Mouse (Mus musculus): ENCODE results near the gene Ccdc85b.

Ccdc85b gene

DNA sequence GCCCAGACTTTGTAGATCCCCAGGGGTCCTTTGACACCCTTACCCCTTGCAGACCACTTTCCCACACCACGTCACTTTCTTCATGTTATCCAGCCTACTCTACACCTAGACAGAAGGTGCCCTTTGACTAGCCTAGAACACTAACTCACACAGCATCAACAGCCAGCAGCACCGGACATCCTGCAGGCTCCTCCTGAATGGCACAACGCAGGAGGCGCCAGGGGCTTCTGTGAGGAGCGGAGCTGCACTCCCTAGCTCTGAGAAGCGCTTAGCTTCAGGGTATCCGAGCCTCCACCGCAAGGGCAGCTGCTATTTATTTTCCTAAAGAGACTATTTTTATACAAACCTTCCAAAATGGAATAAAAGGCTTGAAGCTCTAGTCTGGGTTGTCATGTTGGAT is 2.1 kb downstream of the Ccdc85b start:
- no peak for DNase-seq (ENCODE audit: low spot score)

DNA sequence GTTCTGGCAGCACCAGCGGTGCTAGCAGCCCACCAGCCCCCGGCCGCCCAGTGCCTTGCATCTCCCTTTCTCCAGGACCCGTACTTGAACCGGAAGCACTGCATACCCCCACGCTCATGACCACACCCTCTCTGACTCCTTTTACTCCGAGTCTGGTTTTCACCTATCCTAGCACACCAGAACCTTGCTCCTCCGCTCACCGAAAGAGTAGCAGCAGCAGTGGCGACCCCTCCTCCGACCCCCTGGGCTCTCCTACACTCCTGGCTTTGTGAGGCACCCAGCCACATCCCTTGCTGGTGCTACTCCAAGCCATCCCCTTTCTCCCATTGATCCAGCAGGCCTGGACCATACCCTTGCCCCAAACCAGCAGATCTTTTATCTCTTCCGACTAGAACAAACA is 2.7 kb downstream of the Ccdc85b start:
- no peak for DNase-seq (ENCODE audit: low spot score)

DNA sequence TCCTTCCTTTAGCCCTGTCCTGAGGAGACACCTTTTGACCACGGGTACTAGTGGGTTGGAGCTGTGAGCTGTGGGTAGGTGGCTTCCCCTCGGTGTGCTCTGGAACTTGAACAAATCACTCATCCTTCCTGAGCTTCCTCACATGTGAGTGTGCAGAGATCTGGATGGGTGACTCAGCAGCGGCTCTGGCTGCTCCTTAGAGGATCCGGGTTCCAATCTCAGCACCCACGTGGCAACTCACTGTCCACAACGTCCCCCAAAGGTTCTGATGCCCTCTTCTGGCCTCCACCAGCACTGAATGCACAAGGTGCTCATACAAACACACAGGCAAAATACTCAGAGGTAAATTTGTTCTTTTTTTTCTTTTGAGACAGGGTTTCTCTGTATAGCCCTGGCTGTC is 5.9 kb downstream of the Ccdc85b start:
- no peak for DNase-seq (ENCODE audit: low spot score)

DNA sequence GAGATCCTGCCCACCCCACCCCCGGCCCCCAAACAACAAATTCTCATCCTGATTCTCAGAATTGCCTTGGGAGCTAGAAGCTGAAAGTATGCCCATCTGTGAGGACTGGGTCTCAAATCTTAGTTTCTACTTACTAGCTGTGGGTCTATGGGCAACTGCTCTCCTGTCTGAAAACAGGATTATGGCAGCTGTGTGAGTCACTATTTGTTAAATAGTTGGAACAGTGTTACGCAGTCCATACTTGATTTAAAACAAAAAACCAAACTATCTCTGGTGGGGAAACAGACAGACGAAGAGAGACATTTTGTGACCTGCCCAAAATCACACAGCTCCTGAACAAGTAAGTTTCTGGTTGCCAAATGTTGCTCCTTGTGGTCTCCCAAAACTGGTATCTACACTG is 8.0 kb downstream of the Ccdc85b start:
- no peak for DNase-seq (ENCODE audit: low spot score)

DNA sequence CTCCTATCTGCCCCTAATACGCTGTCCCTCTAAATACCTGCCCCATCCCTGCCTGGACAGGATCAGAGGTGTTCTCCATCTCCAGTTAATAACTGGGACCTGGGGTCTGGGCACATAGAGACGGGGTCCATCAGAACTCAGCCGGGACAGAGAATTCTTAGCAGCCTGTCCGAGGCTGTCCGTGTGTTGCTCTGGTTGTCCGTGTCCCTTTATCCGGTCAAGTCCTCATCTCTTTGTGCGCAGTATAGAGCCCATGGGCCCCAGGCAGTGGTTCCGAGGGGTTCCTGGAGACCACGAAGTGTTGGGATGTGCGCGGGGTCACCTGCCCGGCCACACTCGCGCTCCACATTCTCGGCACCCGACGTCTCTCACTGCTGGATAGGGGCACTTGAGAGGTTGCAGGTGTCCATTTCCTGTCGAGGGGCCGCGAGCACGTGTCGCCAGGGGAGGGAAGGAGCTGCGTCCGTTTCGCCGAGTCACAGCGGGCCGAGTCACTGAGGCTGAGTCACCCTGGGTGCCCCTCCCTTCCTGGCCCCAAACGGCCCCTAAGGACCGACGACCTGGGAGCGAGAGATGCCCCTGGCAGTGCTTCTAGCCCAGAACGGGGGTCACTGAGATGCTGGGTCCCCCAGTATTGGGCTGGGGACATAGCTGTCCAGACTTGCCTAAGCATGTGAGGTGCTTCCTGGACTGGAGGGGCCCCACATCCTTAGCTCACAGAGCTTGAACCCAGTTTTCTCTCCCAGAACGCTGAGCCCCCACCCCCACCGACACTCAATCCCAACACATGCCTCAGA is 9.1 kb downstream of the Ccdc85b start:
- no peak for DNase-seq (ENCODE audit: low spot score)

DNA sequence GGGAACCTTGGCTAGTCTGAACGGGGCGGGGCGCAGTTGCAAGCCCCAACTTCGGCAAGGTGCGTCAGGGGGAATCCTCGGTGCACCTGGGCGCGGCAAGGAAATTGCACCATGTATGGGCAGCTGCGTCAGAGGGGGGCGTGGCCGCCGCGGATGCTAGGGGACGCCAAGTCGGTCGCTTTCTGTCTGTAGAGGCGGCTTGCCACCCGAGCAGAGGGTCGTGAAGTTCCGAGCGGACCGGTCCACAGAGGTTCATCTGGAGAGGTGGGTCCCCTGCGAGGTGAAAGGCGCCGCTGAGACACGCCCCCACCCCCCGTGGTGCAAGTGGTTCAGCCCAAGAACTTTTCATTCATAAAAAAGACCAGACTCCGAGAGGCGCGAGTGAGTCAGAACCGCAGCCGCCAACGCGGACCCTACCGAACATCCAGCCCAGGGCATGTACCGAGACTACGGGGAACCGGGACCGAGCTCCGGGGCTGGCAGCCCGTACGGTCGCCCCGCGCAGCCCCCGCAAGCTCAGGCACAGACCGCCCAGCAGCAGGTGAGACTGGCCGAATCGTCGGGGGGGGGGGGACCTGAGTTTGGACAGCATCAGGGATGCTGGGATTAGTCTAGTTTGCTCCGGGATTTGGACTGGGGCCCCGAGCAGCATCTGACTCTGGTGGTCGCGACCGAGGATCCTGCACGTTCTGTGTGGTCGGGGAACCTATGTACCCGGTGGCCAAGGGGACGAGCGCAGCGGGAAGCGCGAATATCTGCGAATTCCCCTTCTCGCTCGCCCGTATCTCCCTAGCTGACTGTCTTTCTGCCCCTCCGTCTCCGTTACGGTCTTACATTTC is 10.0 kb downstream of the Ccdc85b start, which contains the start of gene Fosl1:
Fosl1 (plus strand) TSS at position 33 of the 839 bp plus-strand sequence.
- DNase-seq (ENCODE audit: low spot score) = no peak

DNA sequence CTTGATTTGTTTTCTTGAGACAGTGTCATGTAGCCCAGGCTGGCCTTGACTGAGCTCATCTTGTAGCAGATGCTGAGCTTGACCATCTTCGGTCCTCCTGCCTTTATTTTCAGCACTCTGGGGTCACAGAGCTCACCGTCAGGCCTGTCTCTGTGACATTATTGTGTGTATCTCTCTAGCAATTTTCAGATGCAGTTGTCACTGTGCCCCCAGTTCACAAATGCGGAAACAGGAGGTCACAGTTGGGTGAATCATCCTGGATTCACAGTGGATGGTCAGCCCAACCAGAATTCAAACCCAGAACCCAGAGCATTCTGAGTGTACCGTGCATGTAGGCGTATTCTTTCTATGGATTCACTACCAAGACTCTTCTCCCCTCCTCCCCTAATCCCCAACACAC is 11.9 kb downstream of the Ccdc85b start:
- DNase-seq (ENCODE audit: low spot score) = no peak

DNA sequence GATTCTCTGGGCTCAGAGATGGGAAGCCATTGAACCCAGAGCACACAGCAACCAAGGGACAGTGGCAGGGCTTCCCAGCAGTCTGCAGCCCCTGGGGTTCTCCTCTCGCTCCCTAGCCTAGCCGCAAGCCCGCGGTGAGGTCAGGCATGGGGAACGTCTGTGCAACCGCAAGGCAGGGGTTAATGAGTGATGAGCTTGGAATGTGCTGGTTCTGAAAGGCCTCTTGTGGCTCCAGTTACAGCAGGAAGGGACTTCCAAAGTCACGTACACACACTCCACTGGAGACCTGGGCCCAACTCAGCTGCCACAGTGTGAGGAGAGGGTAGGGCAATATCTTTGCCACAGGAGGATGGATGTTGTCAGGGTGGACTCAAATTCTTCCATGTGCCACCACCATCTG is 12.7 kb downstream of the Ccdc85b start:
- DNase-seq (ENCODE audit: low spot score) = no peak

DNA sequence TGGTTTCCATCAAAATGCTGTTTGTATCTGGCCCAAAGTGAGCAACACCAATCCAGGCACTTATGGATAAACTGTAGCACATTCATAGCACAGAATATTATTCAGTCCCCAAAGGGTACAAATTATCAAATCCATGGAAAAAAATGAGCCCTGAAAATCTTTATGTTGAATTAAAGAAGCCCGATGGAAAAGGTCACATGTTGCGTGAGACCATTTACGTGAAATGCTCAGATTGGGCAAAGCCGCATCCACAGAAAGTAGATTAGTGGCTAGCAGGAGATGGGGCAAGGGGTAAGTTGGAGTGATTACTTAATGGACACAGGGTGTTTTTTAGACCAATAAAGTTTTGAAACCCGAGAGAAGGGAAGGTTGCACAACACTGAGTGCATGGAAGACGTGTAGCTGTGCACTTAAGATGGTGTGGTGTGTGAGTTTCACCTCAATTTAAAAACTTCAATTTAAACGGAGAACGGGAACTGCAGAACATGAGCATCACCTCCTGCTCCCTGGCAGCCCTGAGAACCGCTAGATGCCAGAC is 13.3 kb downstream of the Ccdc85b start:
- no peak for DNase-seq (ENCODE audit: low spot score)

DNA sequence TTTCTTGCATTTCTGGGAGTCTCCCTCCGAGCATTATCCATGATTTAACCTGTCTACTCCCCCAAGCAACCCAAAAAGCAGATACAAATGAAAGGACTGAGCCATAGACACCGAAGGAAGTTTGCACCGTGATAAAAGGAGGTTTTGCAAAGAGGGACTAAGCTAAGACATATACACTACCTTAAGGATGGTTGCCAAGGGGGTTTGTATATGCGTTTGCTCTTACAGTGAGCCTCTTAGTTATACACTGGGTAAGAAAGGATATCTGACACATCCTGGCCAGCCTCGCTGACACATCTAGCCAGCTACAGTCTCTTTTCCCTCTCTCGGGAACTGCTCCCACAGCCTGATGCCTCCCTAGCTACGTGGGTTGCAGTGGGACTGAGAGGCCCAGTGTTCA is 23.7 kb downstream of the Ccdc85b start:
- DNase-seq (ENCODE audit: low spot score) = no peak

DNA sequence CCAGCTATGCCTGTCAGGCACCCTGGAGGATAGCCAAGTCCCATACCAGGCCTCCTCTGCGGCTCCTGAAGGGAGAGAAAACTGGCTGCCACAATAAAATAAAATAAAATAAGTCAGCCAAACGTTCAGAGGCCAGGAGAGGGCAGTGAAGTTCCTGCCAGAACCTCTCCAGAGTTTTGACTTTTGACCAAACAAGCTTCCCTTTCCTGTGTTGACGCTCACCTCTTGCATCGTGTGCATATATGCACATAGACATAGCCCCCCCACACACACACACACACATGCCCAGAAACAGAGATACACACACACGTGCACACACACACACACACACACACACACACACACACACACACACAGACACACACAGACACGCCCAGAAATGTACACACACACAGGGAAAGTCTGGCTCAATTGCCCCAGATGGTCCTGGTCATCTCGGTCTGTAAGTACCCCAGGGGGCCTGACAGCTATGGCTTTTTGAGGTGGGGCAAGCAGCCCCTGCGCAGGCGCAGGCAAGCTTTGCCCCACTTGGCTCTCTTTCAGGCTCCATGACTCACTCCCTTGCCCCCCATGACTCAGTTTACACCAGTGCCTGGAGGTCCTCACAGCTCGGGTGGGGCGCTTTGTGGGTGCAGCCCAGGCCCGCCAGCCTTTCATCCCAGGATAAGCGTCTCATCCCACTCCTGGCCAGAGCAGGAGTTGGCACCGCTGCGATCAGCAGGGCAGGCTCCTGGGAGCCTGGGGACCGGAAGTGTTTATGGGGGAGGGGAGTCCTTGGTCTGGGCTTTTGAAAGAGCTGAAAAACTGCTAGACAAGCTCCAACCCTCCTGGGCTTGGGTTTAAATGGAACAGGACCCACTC is 24.5 kb downstream of the Ccdc85b start:
- DNase-seq (ENCODE audit: low spot score) = no peak

DNA sequence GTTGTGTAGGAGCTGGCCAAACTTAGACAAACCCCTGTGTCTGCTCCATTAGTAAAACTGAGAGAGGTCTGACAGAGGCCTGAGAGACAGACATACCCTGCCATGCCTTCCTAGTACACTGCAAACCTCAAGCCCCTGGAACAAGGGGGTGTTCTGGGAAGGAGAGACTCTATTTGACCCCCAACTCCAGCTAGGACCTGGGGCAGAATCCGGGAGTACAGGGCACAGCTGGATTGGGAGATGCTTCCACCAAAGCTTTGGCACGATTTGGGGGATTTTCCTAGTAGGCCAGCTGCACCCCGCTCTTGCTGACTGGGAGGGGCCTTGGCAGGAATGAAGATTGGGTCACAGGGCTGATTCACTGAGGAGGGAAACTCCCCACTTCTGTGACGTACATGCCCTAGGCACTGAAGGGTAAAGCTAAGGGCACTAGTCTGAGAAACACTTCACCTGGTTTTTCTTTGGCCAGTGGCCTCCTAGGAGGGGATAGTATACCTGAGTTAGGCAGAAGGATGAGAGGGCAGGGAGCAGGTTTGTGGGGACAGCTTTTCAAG is 25.7 kb downstream of the Ccdc85b start:
- no peak for DNase-seq (ENCODE audit: low spot score)

DNA sequence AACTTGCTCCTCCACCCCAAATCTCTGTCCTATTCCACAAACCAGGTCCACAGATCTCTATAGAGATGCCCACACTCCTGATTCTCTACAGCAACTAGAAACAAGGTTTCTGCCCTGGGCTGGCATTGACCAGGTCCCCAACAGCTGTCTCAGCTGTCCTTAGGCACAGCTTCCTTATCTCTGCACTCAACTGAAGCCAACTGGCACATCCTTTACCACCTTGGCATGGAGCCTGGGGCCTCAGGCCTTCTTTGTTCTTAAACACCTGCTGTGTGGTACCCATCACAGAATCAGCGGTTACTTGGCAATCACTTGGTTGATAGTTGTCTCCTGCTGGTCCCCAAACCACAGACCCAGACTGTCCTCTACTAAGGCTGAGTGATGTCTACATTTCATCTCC is 27.3 kb downstream of the Ccdc85b start:
- no peak for DNase-seq (ENCODE audit: low spot score)

DNA sequence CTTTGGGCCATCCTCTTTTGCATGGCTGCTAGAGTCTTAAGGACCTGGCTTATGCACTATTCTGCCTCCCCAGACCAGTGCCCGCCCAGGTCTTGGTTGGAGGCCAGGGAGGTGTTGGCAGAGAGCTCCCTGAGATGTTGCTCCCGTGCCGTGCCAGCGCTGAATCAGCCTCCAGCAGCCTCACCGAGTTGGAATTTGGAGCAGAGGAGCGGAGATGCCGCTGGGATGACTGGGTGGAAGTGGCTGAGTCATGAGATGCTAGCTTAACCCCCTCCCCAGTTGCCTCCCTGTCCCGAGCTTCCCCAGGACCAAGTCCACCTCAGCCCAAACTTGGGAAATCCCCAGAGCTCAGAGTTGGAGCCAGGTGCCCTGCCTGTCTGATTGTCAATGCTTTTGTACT is 27.9 kb downstream of the Ccdc85b start:
- no peak for DNase-seq (ENCODE audit: low spot score)

DNA sequence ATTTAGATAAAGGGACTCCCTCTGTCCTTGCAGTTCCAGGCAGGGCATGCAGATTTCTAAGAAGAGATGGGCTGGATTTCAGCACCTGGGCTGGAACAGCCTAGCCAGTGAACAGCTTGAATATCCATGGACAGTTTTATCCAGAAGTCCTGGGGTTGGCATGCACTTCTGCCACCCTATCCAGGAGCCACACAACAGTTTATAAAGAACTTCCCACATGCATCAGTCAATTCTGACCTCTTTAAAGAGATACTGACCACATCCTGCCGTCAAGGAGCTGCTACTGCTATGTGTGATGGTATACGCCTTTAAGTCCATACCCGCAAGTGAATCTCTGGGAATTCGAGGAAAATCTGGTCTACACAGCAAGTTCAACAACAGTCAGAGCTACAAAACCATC is 28.5 kb downstream of the Ccdc85b start:
- no peak for DNase-seq (ENCODE audit: low spot score)

DNA sequence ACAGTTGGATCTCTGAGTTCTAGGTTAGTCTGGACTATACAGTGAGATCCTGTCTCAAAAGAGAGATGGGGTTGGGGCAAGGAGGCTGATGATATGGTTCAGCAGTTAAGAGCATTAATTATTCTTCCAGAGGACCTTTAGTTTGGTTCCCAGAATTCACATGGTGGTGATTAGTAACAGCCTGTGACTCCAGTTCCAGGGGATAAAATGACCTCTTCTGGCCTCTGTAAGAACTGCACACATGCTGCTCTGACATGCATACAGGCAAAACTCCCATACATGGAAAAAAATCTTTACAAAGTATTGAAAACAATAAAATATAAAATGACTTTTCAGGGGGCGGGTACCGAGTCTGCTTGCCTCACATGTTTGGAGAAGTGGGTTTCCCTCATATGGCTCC is 29.6 kb downstream of the Ccdc85b start:
- DNase-seq (ENCODE audit: low spot score) = no peak

DNA sequence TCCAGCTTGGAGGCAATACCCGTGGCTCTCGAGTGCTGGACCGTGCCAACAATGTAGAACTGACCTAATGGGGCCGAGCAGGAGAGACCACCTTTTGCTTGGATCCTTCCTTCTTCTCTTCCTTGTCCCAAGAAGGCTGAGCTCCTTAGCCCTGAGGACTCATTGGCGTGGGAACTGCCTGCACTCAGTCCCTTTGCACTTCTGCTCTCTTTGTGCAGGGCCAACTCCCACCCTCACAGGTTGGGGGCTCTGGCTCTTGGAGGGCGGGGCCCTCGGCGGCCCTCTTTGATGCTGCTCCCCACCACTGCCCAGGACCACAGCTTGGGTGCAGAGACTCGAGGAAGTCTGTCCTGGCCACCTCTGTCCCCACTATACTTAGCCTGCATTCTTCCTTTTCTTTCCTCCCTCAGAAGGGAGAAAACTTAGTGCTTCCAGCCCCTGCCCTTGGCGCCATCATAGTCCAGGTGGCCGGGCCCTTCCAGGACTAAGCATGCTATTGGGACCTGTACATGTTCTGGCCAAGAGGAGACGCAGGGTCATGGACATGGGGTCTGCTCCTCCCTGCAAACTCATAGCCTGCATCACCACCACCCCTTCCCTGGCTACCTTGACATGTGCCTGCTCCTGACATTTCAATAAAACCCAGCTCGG is 30.9 kb downstream of the Ccdc85b start:
- DNase-seq (ENCODE audit: low spot score) = no peak

DNA sequence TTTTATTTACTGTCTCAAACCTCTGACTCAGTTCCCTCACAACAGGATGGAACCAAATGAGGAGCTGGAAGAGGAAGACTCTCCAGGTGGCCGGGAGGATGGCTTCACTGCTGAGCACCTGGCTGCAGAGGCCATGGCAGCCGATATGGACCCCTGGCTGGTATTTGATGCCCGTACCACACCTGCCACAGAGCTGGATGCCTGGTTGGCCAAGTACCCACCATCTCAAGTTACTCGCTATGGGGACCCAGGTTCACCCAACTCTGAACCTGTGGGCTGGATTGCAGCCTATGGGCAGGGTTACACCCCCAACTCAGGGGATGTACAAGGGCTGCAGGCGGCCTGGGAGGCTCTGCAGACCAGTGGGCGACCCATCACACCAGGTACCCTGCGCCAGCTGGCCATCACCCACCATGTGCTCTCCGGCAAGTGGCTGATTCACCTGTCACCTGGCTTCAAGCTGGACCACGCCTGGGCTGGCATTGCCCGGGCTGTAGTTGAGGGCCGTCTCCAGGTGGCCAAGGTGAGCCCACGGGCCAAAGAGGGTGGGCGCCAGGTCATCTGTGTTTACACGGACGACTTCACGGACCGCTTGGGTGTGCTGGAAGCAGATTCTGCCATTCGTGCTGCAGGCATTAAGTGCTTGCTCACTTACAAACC is 31.7 kb downstream of the Ccdc85b start:
- no peak for DNase-seq (ENCODE audit: low spot score)

DNA sequence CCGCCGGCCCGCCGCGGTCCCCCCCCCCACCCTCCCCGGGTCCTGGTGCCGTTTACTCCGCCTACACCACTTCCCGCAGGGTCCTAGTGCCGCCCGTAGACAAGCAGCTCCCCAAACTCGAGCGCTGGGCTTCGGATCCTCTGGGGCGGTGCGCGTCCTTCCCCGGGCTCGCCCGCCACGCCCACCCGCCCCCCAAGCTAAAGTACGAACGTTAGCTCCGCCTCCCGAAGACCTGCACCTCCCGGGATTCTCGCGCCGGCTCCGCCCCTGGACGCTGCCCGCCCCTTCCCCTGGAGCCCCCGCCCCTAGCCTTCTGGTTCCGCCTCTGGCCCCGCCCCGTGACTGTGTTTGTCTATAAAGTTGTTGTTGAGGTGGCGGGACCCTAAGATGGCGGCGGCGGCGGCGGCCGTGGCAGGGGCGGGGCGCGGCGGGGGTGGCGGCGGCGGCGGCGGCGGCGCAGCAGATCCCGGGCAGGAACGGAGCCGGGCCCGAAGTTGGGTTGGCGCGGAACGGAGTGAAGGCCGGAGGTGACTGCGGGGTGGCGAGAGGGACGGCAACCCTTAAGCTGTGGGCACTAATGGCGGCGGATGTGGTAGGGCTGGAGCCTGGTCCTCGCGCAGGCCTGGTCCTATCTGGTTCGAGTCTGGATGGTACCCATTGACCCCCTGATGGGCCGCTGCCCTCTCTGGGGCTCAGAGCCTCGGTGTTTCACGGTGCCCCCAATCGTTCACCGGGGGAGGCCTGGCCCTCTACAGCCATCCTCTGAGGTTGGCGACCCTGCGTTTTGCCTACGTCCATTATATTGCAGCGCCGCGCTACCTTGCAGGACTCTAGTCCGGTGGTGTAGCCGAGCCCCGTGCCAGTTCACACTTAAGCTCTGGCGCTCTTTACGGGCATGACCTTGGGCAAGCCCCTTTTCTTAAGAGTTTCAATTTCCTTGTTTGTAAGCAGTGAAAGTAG is 32.6 kb downstream of the Ccdc85b start, which contains the start of the genes Drap1 and AI837181:
Drap1 (minus strand) TSS at position 198 of the 960 bp plus-strand sequence.
AI837181 (plus strand) TSS at position 363 of the 960 bp plus-strand sequence.
- DNase-seq (ENCODE audit: low spot score) = peak; percentile 85
